Mouse (Mus musculus): ENCODE measurements around the gene Gm43191. TPM values are rescaled to one million over a fixed set of nuclear protein-coding genes. Genes with fewer than 3 reads are reported as not detected.
"Not testable (repeated sequence)": the region's sequence is repeated elsewhere in the genome, so short reads cannot be mapped to it uniquely, and the experiment has no call there.

The Gm43191 gene
- polyA plus RNA-seq, 2 experiments: not detected

DNA sequence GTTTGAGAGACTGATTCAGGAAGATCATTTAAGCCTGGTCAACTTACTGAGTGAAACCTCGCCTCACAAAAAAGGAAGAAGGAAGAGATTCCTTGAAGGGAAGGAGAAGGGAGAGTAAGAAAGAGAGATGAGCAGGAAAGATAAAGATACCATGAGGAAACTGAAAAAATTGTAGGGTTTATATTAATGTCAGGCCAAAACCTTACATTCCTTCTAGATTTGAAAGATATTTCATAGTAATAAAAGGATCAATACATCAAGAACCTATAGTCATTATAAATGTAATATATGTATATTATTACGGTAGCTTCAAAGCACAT lies 14.6 kb upstream of the Gm43191 start:
- Histone ChIP-seq H3K27ac (replicated peaks; ENCODE audit: low read depth, low read length) (no peak overlapping the region), H3K36me3 (ENCODE audit: control insufficient read depth, insufficient read depth, low read length) (peaks cover 5% of the 10 kb centered on the region), H3K9ac (ENCODE audit: low read depth, low read length, severe bottlenecking) (no peak overlapping the region), H3K27me3 (ENCODE audit: control insufficient read depth, insufficient read depth, low read length) (no peaks in the 10 kb centered on the region), H3K4me1 (ENCODE audit: control insufficient read depth, insufficient read depth, low read length) (no peaks in the 10 kb centered on the region), H3K9me3 (ENCODE audit: control insufficient read depth, low read length) (no peaks in the 10 kb centered on the region), H3K4me3 (replicated peaks; ENCODE audit: low read length) (no peak overlapping the region), H3K4me2 (replicated peaks; ENCODE audit: low read depth, low read length, severe bottlenecking) (no peak overlapping the region)
- no peak for TF ChIP-seq POLR2A (IDR thresholded peaks at IDR 0.05; ENCODE audit: borderline replicate concordance, extremely low read depth, insufficient read depth, insufficient read length)
- no peak for DNase-seq (ENCODE audit: low spot score)
- WGBS: 79% methylated on average over 2 of the region's 2 CpGs
- ATAC-seq (ENCODE audit: low FRiP score, low read depth): no peak

DNA sequence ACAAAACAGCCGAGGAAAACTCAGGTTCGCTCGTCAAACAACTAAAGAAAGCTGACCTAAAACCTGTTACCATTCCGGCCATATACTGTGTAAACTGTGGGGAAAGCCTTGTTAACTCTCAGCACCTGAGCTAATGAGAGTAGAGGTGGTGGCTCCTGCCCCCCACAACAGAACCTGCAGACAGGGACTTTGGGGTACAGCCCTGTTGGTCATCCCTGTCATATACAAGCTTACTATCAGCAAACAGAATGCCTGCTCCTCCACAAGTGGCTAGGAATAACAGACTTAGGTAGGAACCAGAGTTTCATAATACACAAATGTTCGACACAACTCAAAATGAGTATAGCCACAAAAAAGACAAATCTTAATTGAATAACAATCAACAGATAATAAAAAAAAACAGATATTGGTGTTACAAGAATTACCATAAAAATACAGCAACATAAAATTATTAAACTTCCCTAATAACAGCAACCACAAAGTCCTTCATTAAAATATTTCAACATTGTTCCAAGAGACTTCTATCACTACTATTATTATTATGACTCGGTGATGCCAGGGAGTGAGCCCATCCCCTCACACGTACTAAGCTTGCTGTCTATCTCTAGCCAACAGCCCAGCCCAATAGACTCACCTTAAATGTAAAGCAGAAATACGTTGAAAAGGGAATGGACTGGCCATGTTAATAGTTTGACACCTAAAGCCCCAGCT lies 14.1 kb upstream of the Gm43191 start:
- no peak overlapping the region for H3K27ac ChIP-seq (replicated peaks; ENCODE audit: low read depth, low read length)
- H3K4me2 ChIP-seq (replicated peaks; ENCODE audit: low read depth, low read length, severe bottlenecking): no peak overlapping the region
- no peak overlapping the region for H3K4me3 ChIP-seq (replicated peaks; ENCODE audit: low read length)
- H3K27me3 ChIP-seq (ENCODE audit: control insufficient read depth, insufficient read depth, low read length): no peaks in the 10 kb centered on the region
- DNase-seq (ENCODE audit: low spot score) (no peak), ATAC-seq (ENCODE audit: low FRiP score, low read depth) (no peak)
- H3K9ac ChIP-seq (ENCODE audit: low read depth, low read length, severe bottlenecking): no peak overlapping the region
- H3K4me1 ChIP-seq (ENCODE audit: control insufficient read depth, insufficient read depth, low read length): no peaks in the 10 kb centered on the region
- H3K9me3 ChIP-seq (ENCODE audit: control insufficient read depth, low read length): no peaks in the 10 kb centered on the region
- 81% methylated on average over 8 of the region's 8 CpGs for WGBS
- H3K36me3 ChIP-seq (ENCODE audit: control insufficient read depth, insufficient read depth, low read length): peaks cover 5% of the 10 kb centered on the region
- TF ChIP-seq POLR2A (IDR thresholded peaks at IDR 0.05; ENCODE audit: borderline replicate concordance, extremely low read depth, insufficient read depth, insufficient read length): no peak

DNA sequence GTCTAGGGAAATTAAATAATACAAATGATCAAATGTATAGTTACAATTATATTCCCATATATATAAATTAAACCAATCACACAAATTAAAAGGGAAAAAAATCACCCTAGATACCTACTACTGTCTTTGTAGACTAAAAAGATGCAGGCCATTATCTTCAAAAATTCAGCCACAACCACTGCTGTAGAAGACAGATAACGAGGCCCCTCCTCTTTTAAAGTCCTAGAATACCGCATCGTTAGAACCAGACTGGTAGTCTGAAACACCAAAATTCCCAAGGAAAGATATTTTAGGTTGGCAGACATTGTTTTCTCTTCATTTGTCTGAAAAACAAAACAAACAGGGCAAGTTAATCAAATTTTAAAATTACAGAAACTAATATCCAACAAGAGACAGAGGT lies 13.3 kb upstream of the Gm43191 start:
- ATAC-seq (ENCODE audit: low FRiP score, low read depth): no peak
- no peak for TF ChIP-seq POLR2A (IDR thresholded peaks at IDR 0.05; ENCODE audit: borderline replicate concordance, extremely low read depth, insufficient read depth, insufficient read length)
- H3K4me3 ChIP-seq (replicated peaks; ENCODE audit: low read length): no peak overlapping the region

DNA sequence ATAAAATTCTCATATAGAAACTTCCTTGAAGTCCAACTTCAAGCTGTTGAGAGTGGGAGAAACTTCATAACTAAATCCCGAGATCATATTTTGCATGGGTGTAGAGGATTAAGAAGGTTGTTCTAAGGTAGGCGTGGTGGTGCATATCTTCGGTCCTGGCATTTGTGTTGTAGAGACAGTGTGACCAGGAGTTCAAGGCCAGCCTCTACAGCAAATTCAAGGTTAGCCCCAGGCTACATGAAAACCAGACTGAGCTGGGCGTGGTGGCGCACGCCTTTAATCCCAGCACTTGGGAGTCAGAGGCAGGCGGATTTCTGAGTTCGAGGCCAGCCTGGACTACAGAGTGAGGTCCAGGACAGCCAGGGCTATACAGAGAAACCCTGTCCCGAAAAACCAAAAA lies 16.8 kb downstream of the Gm43191 start:
- not testable (repeated sequence) for H3K36me3 ChIP-seq (ENCODE audit: control insufficient read depth, insufficient read depth, low read length); H3K4me3 ChIP-seq (replicated peaks; ENCODE audit: low read length); H3K27me3 ChIP-seq (ENCODE audit: control insufficient read depth, insufficient read depth, low read length); H3K4me2 ChIP-seq (replicated peaks; ENCODE audit: low read depth, low read length, severe bottlenecking); H3K27ac ChIP-seq (replicated peaks; ENCODE audit: low read depth, low read length); H3K9ac ChIP-seq (ENCODE audit: low read depth, low read length, severe bottlenecking); H3K9me3 ChIP-seq (ENCODE audit: control insufficient read depth, low read length); DNase-seq (ENCODE audit: low spot score); ATAC-seq (ENCODE audit: low FRiP score, low read depth); H3K4me1 ChIP-seq (ENCODE audit: control insufficient read depth, insufficient read depth, low read length)
- 94% methylated on average over 9 of the region's 9 CpGs for WGBS

More for the DNA sequence above, 13.3 kb upstream of the Gm43191 start:
- H3K9me3 ChIP-seq (ENCODE audit: control insufficient read depth, low read length): no peaks in the 10 kb centered on the region
- no peak overlapping the region for H3K27ac ChIP-seq (replicated peaks; ENCODE audit: low read depth, low read length)
- no peak for DNase-seq (ENCODE audit: low spot score)
- 84% methylated on average over 3 of the region's 3 CpGs for WGBS
- no peaks in the 10 kb centered on the region for H3K27me3 ChIP-seq (ENCODE audit: control insufficient read depth, insufficient read depth, low read length)
- no peaks in the 10 kb centered on the region for H3K4me1 ChIP-seq (ENCODE audit: control insufficient read depth, insufficient read depth, low read length)
- peaks cover 5% of the 10 kb centered on the region for H3K36me3 ChIP-seq (ENCODE audit: control insufficient read depth, insufficient read depth, low read length)
- H3K4me2 ChIP-seq (replicated peaks; ENCODE audit: low read depth, low read length, severe bottlenecking): no peak overlapping the region
- H3K9ac ChIP-seq (ENCODE audit: low read depth, low read length, severe bottlenecking): no peak overlapping the region

DNA sequence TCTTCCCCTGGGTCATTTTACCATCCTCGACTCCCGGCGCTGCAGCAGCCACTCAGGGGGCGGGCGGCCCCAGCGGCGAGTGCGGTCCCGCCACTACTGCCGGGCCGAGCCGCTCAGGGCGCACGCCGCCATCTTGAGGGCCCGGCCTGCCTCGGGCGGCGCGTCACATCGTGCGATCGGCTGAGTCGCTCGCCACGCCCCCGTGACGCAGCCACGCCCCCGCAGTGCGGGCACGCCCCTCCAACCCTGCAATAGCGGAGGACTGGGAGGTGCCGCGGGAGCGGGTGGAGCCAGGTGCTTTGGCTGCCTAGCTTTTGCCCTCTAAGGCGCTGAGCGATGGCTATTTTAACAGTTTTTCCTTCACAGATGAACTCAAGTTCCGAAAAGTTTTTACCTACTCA lies 18.6 kb downstream of the Gm43191 start, which contains the start of gene Mfsd14a:
Gene Mfsd14a (minus strand): TSS at position 215 of the 401 bp plus-strand sequence.
- TF ChIP-seq POLR2A (IDR thresholded peaks at IDR 0.05; ENCODE audit: borderline replicate concordance, extremely low read depth, insufficient read depth, insufficient read length): peak; percentile 74; the same call in 1 of the 2 replicates
- Histone ChIP-seq H3K4me1 (ENCODE audit: control insufficient read depth, insufficient read depth, low read length) (peaks cover 15% of the 10 kb centered on the region), H3K36me3 (ENCODE audit: control insufficient read depth, insufficient read depth, low read length) (no peaks in the 10 kb centered on the region), H3K4me2 (replicated peaks; ENCODE audit: low read depth, low read length, severe bottlenecking) (peak within 1 kb of the TSS; percentile 66), H3K4me3 (replicated peaks; ENCODE audit: low read length) (peak within 1 kb of the TSS; percentile 92), H3K27ac (replicated peaks; ENCODE audit: low read depth, low read length) (peak within 1 kb of the TSS; percentile 94), H3K9ac (ENCODE audit: low read depth, low read length, severe bottlenecking) (peak within 1 kb of the TSS; percentile 98), H3K27me3 (ENCODE audit: control insufficient read depth, insufficient read depth, low read length) (no peaks in the 10 kb centered on the region), H3K9me3 (ENCODE audit: control insufficient read depth, low read length) (no peaks in the 10 kb centered on the region)
- peak; percentile 96 for DNase-seq (ENCODE audit: low spot score)
- ATAC-seq (ENCODE audit: low FRiP score, low read depth): peak; percentile 99
- WGBS: under 1% methylated on average over 33 of the region's 39 CpGs
